Mouse (Mus musculus) macrophage (primary cell): Measurements from ENCODE around the gene Gm45521. TPM values are rescaled to one million over a fixed set of nuclear protein-coding genes. Genes with fewer than 3 reads are reported as not detected.

Experiments used
- H3K27ac ChIP-seq: fragments of 350-480 bp; formaldehyde crosslinking; 2 replicates; pipeline ENCODE4 v1.9.0; 2021
- H3K36me3 ChIP-seq: fragments of 350-480 bp; formaldehyde crosslinking; 2 replicates; pipeline ENCODE4 v1.9.0; 2021; ENCODE audit errors: inconsistent target
- H3K4me3 ChIP-seq: fragments of 350-480 bp; formaldehyde crosslinking; 2 replicates; pipeline ENCODE4 v1.9.0; 2021; ENCODE audit errors: inconsistent target
- H3K79me2 ChIP-seq: fragments of 350-480 bp; formaldehyde crosslinking; 2 replicates; pipeline ENCODE4 v1.9.0; 2021; ENCODE audit errors: inconsistent target
- WGBS: methylation state at CpG from one replicate; pipeline ENCODE4 v1.1.7; 2026; ENCODE audit warnings: inconsistent platforms; ENCODE audit not compliant: missing documents; 5-methylcytosine and 5-hydroxymethylcytosine counted together
- polyA plus RNA-seq: library from polyadenylated mRNA; stranded (reverse); fragments of 250-400 nt; gene quantifications from 3 replicates; pipeline ENCODE4 v1.2.4, GENCODE M21; 2018; ENCODE audit warnings: inconsistent platforms

The Gm45521 gene
- polyA plus RNA-seq, 1 experiment from 2014 or later, result not detected

DNA sequence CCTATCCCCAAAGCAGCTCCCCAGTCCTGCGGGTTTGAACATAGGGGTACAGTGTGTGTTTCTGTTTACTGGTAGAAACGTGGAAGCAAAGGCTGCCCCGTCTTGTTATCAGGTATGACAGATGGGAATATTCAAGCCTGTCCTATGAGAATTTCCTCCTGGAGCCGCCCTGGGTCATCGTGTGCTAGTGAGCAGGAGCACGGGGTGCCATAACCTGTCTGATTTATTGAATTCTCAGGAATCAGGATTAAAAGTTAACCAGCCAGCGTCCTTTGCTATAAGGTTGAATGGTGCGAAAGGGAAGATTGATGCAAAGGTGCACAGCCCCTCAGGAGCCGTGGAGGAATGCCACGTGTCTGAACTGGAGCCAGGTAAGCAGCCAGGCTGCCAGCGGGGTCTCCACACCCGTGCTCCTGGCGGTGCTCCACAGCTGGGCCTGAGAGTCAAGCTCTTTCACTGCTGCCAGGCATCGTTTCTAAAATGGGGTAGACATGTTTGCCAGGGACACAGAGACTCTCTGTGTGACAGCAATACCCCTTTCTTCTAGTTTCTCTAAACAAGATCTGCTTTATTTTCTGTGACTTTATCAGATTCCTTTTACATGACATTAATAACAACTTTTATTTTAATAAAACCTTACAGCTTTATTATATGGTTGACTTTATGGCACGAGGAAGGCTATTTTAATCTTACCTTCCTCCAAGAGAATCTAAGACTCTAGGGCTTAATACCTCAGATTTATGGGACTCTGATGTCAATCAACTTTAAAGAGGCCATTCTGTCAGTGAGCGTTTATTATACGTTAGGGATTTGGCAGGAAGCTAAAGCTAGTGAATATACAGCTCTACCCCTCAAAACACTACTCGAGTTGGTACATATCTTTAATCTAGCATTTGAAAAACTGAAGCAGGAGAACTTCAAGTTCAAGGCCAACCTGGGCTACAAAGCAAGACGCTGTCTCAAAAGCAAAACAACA lies 18.0 kb upstream of the Gm45521 start:
- no peaks in the 10 kb centered on the region for H3K36me3 ChIP-seq
- WGBS, result 98% methylated on average over 19 of the region's 19 CpGs
- no peak overlapping the region for H3K4me3 ChIP-seq
- no peak overlapping the region for H3K27ac ChIP-seq
- no peaks in the 10 kb centered on the region for H3K79me2 ChIP-seq

- WGBS, result 95% methylated on average over 5 of the region's 5 CpGs
Observed at GRCm38 (mm10) chr14:7941413-7941812, 15.7 kb upstream of the Gm45521 start.

GRCm38 (mm10) chr14:7943101-7943800 lies 13.8 kb upstream of the Gm45521 start:
- no peaks in the 10 kb centered on the region for H3K79me2 ChIP-seq
- 90% methylated on average over 7 of the region's 7 CpGs for WGBS
- no peak overlapping the region for H3K4me3 ChIP-seq
- H3K27ac ChIP-seq, result no peak overlapping the region
- no peaks in the 10 kb centered on the region for H3K36me3 ChIP-seq

More at GRCm38 (mm10) chr14:7941413-7941812, 15.7 kb upstream of the Gm45521 start:
- no peaks in the 10 kb centered on the region for H3K79me2 ChIP-seq
- H3K4me3 ChIP-seq, result no peak overlapping the region
- no peak overlapping the region for H3K27ac ChIP-seq
- H3K36me3 ChIP-seq, result no peaks in the 10 kb centered on the region

DNA sequence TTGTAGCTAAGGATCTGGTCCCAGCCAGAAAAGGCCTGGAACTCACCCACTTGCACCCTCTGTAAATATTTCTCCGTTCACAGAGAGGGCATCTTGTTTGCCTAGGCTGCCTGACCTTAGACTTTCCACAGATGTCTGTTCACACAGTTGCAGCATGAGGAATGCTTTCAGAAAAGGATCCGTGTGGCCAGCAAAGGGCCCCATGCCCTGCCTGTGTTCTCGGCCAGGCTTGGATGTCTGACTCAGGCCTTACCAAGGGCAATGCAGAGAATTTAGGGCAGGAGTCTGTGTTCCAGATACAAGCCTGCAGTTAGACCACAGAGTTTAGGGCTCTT lies 13.3 kb upstream of the Gm45521 start:
- H3K27ac ChIP-seq, result no peak overlapping the region
- no peaks in the 10 kb centered on the region for H3K36me3 ChIP-seq
- no peaks in the 10 kb centered on the region for H3K79me2 ChIP-seq
- 89% methylated on average over 3 of the region's 3 CpGs for WGBS
- H3K4me3 ChIP-seq, result no peak overlapping the region

DNA sequence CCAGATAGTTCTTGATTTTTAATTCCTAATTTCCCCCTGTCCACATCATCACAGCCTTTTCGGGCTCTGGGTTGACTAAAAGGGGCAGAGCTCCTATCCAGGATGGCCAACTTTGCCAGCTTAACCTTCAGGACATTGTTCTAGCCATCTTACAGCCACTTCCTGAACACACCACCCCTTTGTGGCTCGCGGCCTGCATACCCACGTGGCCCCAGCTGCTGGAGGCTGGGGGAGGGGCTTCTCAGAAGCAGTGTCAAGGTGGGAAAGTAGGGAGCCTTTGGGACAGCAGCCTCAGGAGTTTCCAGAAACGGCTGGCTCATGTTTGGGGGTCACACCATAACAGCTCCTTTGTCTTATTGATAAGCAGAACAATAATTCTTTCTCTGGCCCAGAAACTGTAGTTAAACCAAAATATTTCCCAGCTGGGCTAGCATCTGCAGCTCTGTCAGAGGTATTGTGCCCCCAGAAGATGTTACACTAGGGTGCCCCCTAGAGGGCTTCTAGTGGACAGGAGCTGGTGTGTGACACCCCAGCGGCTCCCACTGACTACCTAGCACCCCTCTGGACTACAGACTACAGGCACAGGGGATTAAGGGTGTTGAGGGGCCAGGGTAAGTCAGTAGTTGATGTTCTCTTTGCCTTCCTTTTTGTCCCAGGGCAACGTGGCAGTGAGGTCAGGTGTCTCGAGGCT lies 12.6 kb upstream of the Gm45521 start:
- Histone ChIP-seq H3K4me3 (no peak overlapping the region), H3K36me3 (no peaks in the 10 kb centered on the region), H3K79me2 (no peaks in the 10 kb centered on the region), H3K27ac (no peak overlapping the region)
- WGBS, result 42% methylated on average over 8 of the region's 8 CpGs

DNA sequence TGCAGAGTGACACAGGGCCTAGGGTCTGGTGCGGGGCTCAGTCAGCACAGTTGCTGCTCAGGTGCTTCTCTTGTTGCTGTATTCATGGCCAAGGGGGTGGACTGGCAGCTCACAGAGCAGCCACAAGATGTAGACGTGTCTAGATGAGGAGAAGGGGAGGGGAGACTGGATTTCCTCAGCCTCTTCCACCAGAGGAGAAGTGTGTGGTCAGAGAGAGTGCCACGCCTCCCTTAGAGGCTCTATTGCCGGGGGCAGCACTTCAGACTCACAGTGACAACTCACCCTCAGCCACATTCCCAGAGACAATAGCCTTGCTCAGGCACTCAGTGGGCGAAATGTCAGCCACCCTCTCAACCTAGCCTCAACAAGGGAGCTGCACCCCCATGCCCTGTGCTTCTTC lies 11.8 kb upstream of the Gm45521 start:
- WGBS, result 78% methylated on average over 5 of the region's 5 CpGs
- no peaks in the 10 kb centered on the region for H3K36me3 ChIP-seq
- H3K4me3 ChIP-seq, result no peak overlapping the region

GRCm38 (mm10) chr14:7951234-7951633 lies 5.9 kb upstream of the Gm45521 start:
- Histone ChIP-seq H3K27ac (no peak overlapping the region), H3K36me3 (no peaks in the 10 kb centered on the region), H3K79me2 (no peaks in the 10 kb centered on the region), H3K4me3 (no peak overlapping the region)
- WGBS, result 96% methylated on average over 8 of the region's 9 CpGs

More for the DNA sequence above, 11.8 kb upstream of the Gm45521 start:
- Histone ChIP-seq H3K27ac (no peak overlapping the region), H3K79me2 (no peaks in the 10 kb centered on the region)

DNA sequence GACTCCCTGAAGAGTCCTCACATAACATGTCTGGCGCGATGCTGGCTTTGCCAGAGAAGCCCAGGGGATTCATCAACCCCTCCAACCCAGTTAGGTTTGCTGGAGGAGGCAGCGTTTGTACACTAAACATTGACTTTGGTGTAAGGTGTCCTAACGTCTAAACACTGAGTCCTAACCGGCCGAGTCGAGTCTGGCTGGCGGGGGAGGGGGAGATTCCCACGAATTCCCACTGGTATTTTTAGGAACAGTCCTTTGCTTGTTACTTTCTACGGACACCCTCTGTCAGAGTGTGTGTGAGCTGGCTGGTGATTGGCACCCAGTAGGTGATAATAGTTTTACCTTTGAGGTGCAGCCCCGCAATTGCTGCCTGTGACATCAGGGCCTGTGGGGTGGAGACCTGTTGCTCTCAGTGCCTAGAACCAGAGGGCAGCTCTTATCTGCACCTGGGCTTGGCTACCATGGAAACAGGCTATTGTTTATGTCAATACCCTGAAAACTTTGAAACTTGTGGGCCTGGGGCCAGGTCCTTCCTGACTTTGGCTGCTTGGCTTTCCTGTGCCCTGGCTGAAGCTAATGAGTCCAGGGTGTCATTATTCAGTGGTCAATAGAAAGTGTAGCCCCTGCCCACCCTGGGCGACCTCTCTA lies 4.4 kb upstream of the Gm45521 start:
- H3K27ac ChIP-seq, result no peak overlapping the region
- H3K4me3 ChIP-seq, result no peak overlapping the region
- H3K36me3 ChIP-seq, result no peaks in the 10 kb centered on the region
- 84% methylated on average over 12 of the region's 12 CpGs for WGBS
- H3K79me2 ChIP-seq, result no peaks in the 10 kb centered on the region

- Histone ChIP-seq H3K36me3 (no peaks in the 10 kb centered on the region), H3K4me3 (no peak overlapping the region), H3K27ac (no peak overlapping the region), H3K79me2 (no peaks in the 10 kb centered on the region)
- 88% methylated on average over 6 of the region's 6 CpGs for WGBS
Observed at GRCm38 (mm10) chr14:7954071-7954471, 3.0 kb upstream of the Gm45521 start.

GRCm38 (mm10) chr14:7956427-7956826 lies 661 bp upstream of the Gm45521 start:
- Histone ChIP-seq H3K36me3 (no peaks in the 10 kb centered on the region), H3K79me2 (no peaks in the 10 kb centered on the region), H3K4me3 (no peak overlapping the region), H3K27ac (no peak overlapping the region)
- 96% methylated on average over 10 of the region's 10 CpGs for WGBS

- H3K4me3 ChIP-seq, result no peak overlapping the region
- no peaks in the 10 kb centered on the region for H3K79me2 ChIP-seq
- H3K36me3 ChIP-seq, result no peaks in the 10 kb centered on the region
- H3K27ac ChIP-seq, result no peak overlapping the region
- 70% methylated on average over 11 of the region's 11 CpGs for WGBS
Observed at GRCm38 (mm10) chr14:7960616-7961015, 3.5 kb downstream of the Gm45521 start.

DNA sequence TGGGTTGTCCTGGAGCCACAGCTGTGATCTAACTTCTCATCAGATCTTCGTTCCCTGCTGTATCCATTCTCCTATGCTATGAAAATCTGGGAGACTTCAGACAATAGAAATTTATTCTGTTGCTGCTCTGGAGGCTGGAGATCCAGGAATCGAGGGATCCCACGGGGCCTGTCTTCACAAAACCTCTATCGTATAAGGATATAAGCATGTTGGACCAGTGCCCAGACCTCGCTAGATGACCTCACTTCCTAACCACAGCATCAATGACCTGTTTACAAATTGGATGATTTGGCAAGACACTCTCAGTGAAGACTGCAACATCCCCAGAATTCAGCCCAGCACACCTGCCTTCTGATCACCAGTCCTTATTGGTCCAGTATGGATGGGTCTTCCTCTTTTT lies 4.6 kb downstream of the Gm45521 start:
- H3K79me2 ChIP-seq, result no peaks in the 10 kb centered on the region
- no peak overlapping the region for H3K4me3 ChIP-seq
- H3K36me3 ChIP-seq, result no peaks in the 10 kb centered on the region
- 51% methylated on average over 5 of the region's 5 CpGs for WGBS
- H3K27ac ChIP-seq, result no peak overlapping the region

- WGBS, result 94% methylated on average over 2 of the region's 2 CpGs
Observed at GRCm38 (mm10) chr14:7962626-7963025, 5.5 kb downstream of the Gm45521 start.

GRCm38 (mm10) chr14:7963160-7963559 lies 6.1 kb downstream of the Gm45521 start:
- no peak overlapping the region for H3K4me3 ChIP-seq
- H3K36me3 ChIP-seq, result no peaks in the 10 kb centered on the region
- 74% methylated on average over 7 of the region's 7 CpGs for WGBS
- no peak overlapping the region for H3K27ac ChIP-seq
- H3K79me2 ChIP-seq, result no peaks in the 10 kb centered on the region

More at GRCm38 (mm10) chr14:7962626-7963025, 5.5 kb downstream of the Gm45521 start:
- Histone ChIP-seq H3K4me3 (no peak overlapping the region), H3K79me2 (no peaks in the 10 kb centered on the region), H3K36me3 (no peaks in the 10 kb centered on the region), H3K27ac (no peak overlapping the region)
